Mouse (Mus musculus) G1E (cell line): ENCODE measurements at regions not wholly inside any gene's neighbourhood (a gene's known extent, or its start where the extent isn't known, plus 50 kb on each side); places are given as distances from the start of the nearest gene placed in this dataset.

Source experiments
- CTCF ChIP-seq: IDR thresholded peaks from 2 replicates; pipeline ENCODE4 v1.5.1; 2012; ENCODE audit warnings: low read depth, low read length, inconsistent platforms, mixed read lengths
- GATA1 ChIP-seq: IDR thresholded peaks from 2 replicates; pipeline ENCODE4 v1.6.1; 2012; ENCODE audit warnings: borderline replicate concordance, low read length, inconsistent platforms, mixed read lengths

DNA sequence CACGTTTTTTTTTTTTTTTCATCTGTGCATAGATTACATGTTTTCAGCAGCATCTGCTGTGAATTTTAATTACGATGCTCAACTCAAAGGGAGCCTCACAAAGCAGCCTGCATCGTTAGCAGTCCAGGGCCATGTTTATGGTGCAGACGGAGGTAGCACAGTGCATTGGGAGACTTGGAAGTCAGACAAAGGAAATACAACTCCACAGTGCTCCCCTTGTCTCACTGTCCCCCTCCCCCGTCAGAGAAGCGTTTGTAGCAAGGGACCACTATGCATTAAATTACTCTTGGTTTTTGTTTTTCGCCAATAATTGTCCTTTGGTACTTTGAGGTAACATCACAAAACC is 336.5 kb downstream of the Glrx3 start:
- TF ChIP-seq CTCF (no peak), GATA1 (no peak)
